Mouse (Mus musculus) yolk sac, embryonic 10.5 days (tissue): ENCODE data around the gene Tfe3.
"Not testable (repeated sequence)": the region's sequence is repeated elsewhere in the genome, so short reads cannot be mapped to it uniquely, and the experiment has no call there.

Experiments
- DNase-seq: peaks from one replicate; pipeline ENCODE4 v3.0.0-alpha.2; 2017; ENCODE audit warnings: low spot score

Gene Tfe3

GRCm38 (mm10) chrX:7762137-7762920, at the start of gene Tfe3:
Gene Tfe3 (plus strand): TSS chrX:7762560.
- DNase-seq: peak; percentile 88

GRCm38 (mm10) chrX:7713764-7714134, 48.6 kb upstream of the Tfe3 start:
- not testable (repeated sequence) for DNase-seq

- DNase-seq: peak; percentile 92
These were observed 48.0 kb upstream of the Tfe3 start, which contains the start of gene Wdr45 for GRCm38 (mm10) chrX:7714135-7714899. Gene Wdr45 (plus strand): TSS chrX:7714333.

- not testable (repeated sequence) for DNase-seq
These were observed 46.3 kb upstream of the Tfe3 start for GRCm38 (mm10) chrX:7716058-7716457.

- DNase-seq: peak; percentile 84
These were observed 40.7 kb upstream of the Tfe3 start, which contains the start of gene Gm45208 for GRCm38 (mm10) chrX:7721514-7722281. Gene Gm45208 (plus strand): TSS chrX:7722245.

- no peak for DNase-seq
These were observed 40.1 kb upstream of the Tfe3 start for GRCm38 (mm10) chrX:7722282-7722611.

- DNase-seq: no peak
These were observed 39.7 kb upstream of the Tfe3 start for GRCm38 (mm10) chrX:7722691-7723090.

- no peak for DNase-seq
These were observed 38.2 kb upstream of the Tfe3 start for GRCm38 (mm10) chrX:7724135-7724534.

GRCm38 (mm10) chrX:7725841-7726240, 36.5 kb upstream of the Tfe3 start:
- DNase-seq: no peak

- DNase-seq: no peak
These were observed 35.2 kb upstream of the Tfe3 start for GRCm38 (mm10) chrX:7727176-7727575.

- DNase-seq: peak; percentile 83
These were observed 34.0 kb upstream of the Tfe3 start, which contains the start of gene Praf2 for GRCm38 (mm10) chrX:7728215-7728921. Gene Praf2 (plus strand): TSS chrX:7728439.

GRCm38 (mm10) chrX:7728922-7729265, 33.5 kb upstream of the Tfe3 start:
- peak; percentile 33 for DNase-seq

GRCm38 (mm10) chrX:7733571-7734156, 28.7 kb upstream of the Tfe3 start:
- DNase-seq: peak; percentile 33

- peak; percentile 60 for DNase-seq
These were observed 22.9 kb upstream of the Tfe3 start for GRCm38 (mm10) chrX:7739336-7740081.

- peak; percentile 38 for DNase-seq
These were observed 22.1 kb upstream of the Tfe3 start for GRCm38 (mm10) chrX:7740082-7740819.

GRCm38 (mm10) chrX:7741103-7741502, 21.3 kb upstream of the Tfe3 start:
- DNase-seq: no peak

GRCm38 (mm10) chrX:7743470-7743869, 18.9 kb upstream of the Tfe3 start:
- DNase-seq: no peak

GRCm38 (mm10) chrX:7744940-7745339, 17.4 kb upstream of the Tfe3 start:
- DNase-seq: no peak

- DNase-seq: no peak
These were observed 16.9 kb upstream of the Tfe3 start for GRCm38 (mm10) chrX:7745429-7745828.
